Mouse (Mus musculus) layer of hippocampus, adult 18-20 months (tissue): ENCODE results near the gene Gm5591. TPM values are rescaled to one million over a fixed set of nuclear protein-coding genes. Genes with fewer than 3 reads are reported as not detected.
"Not testable (repeated sequence)": the region's sequence is repeated elsewhere in the genome, so short reads cannot be mapped to it uniquely, and the experiment has no call there.

Experiments
- DNase-seq, 2 experiments: peaks; one replicate each; pipeline ENCODE4 v3.0.0; 2022; ENCODE audit warnings: low spot score in 2 of 2
- long read RNA-seq: library from polyadenylated mRNA; stranded (forward); transcript quantifications from one replicate; pipeline ENCODE4 v2.0.0, GENCODE M21; 2021
- total RNA-seq, 2 experiments: library from RNA; stranded (reverse); gene quantifications; 2 replicates each; pipeline ENCODE4 v1.2.3; 2021

Gm5591 gene
- total RNA-seq, result not detected
- long read RNA-seq, result 0 reads

- not testable (repeated sequence) for DNase-seq
Observed at GRCm38 (mm10) chr7:38528093-38528492, at the start of gene Gm5591. Gm5591 (minus strand) TSS chr7:38528193.

DNA sequence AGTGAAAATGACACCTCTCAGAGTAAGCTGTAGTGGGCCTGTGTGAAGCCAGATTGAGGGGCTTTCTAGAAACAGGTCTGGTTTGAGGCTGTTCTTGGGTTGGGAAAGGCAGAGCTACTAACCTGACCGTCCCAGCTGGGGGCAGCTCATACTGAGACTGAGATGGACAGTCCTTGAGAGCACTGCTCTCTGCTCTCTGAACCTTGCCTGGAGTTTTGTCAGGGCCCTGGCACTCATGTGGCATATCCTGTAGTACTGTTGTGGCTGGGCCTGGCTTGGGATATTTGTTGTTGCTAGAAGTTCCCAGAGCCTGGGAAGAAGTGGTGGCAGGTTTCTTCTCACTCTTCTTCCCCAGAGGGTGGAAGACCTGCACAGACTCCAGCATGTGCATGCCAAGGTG, 39.5 kb downstream of the Gm5591 start:
- not testable (repeated sequence) for DNase-seq
